29 mouse cellular contexts compared by ENCODE assay signal in genomic region chr16:31485336-31485735, GRCm38 (mm10).
"Had no signal": no experiment of that assay in that cellular context is flagged by ENCODE, and none has a peak within 500 bp of the region (broad histone marks: within the 10 kb centered on the region; RNA-seq: fewer than 3 reads in every experiment).

No protein-coding gene starts in this region.

- H3K4me2 ChIP-seq: heart, embryonic 11.5 days; heart, embryonic 13.5 days; heart, embryonic 15.5 days; hindbrain, embryonic 12.5 days; hindbrain, embryonic 14.5 days; intestine, embryonic 15.5 days; limb, embryonic 12.5 days; liver, embryonic 11.5 days; liver, embryonic 13.5 days; liver, embryonic 15.5 days had no signal

- H3K9me3 ChIP-seq: heart, embryonic 13.5 days; heart, embryonic 15.5 days; hindbrain, embryonic 10.5 days; hindbrain, embryonic 12.5 days; intestine, embryonic 15.5 days; limb, embryonic 10.5 days; limb, embryonic 12.5 days; liver, embryonic 13.5 days; liver, embryonic 15.5 days had no signal

- H3K9ac ChIP-seq: heart, embryonic 13.5 days; heart, embryonic 15.5 days; hindbrain, embryonic 12.5 days; hindbrain, embryonic 14.5 days; intestine, embryonic 15.5 days; limb, embryonic 12.5 days; liver, embryonic 13.5 days; liver, embryonic 15.5 days had no signal

- H3K27ac ChIP-seq: heart, adult 2 months; heart, embryonic 13.5 days; heart, embryonic 15.5 days; hindbrain, embryonic 10.5 days; hindbrain, embryonic 12.5 days; hindbrain, embryonic 14.5 days; intestine, embryonic 15.5 days; layer of hippocampus, adult 2 months; left cerebral cortex, adult 2 months; limb, embryonic 10.5 days; limb, embryonic 12.5 days; liver, embryonic 13.5 days; liver, embryonic 15.5 days had no signal

- H3K4me3 ChIP-seq: heart, adult 2 months; heart, embryonic 13.5 days; heart, embryonic 15.5 days; hindbrain, embryonic 10.5 days; hindbrain, embryonic 12.5 days; intestine, embryonic 15.5 days; layer of hippocampus, adult 2 months; left cerebral cortex, adult 2 months; limb, embryonic 10.5 days; limb, embryonic 12.5 days; liver, embryonic 13.5 days; liver, embryonic 15.5 days had no signal

- H3K4me1 ChIP-seq: heart, embryonic 15.5 days; intestine, embryonic 15.5 days; liver, embryonic 13.5 days; liver, embryonic 15.5 days had no signal

- ATAC-seq: hindbrain, embryonic 16.5 days; inflammation-experienced regulatory T-cells, adult 6 months; intestine, embryonic 15.5 days; intestine, postnatal 0 days had no signal

- H3K36me3 ChIP-seq: heart, embryonic 13.5 days; heart, embryonic 15.5 days; hindbrain, embryonic 10.5 days; hindbrain, embryonic 12.5 days; intestine, embryonic 15.5 days; limb, embryonic 10.5 days; limb, embryonic 12.5 days; liver, embryonic 13.5 days; liver, embryonic 15.5 days had no signal

- H3K27me3 ChIP-seq: heart, embryonic 13.5 days; heart, embryonic 15.5 days; hindbrain, embryonic 12.5 days; intestine, embryonic 15.5 days; limb, embryonic 12.5 days; liver, embryonic 15.5 days had no signal

- DNase-seq: gastrocnemius, postnatal 14 days; gastrocnemius, postnatal 36 days; heart, adult 11 months; heart, adult 2 months; heart, postnatal 14 days; heart, postnatal 36 days; kidney, adult 18-20 months; kidney, adult 8-10 months; kidney, postnatal 10 days; kidney, postnatal 25 days; kidney, postnatal 4 days; liver; liver, embryonic 13.5 days had no signal
